Mouse (Mus musculus) liver, embryonic 14.5 days (tissue): ENCODE measurements at regions not wholly inside any gene's neighbourhood (a gene's known extent, or its start where the extent isn't known, plus 50 kb on each side); places are given as distances from the start of the nearest gene placed in this dataset.

Experiments used
- CTCF ChIP-seq: IDR thresholded peaks from 2 replicates; pipeline ENCODE4 v1.5.1; 2016; ENCODE audit warnings: antibody characterized with exemption, low read depth, control low read depth
- EP300 ChIP-seq: IDR thresholded peaks from 2 replicates; pipeline ENCODE4 v1.6.1; 2016; ENCODE audit warnings: antibody characterized with exemption, low read depth

DNA sequence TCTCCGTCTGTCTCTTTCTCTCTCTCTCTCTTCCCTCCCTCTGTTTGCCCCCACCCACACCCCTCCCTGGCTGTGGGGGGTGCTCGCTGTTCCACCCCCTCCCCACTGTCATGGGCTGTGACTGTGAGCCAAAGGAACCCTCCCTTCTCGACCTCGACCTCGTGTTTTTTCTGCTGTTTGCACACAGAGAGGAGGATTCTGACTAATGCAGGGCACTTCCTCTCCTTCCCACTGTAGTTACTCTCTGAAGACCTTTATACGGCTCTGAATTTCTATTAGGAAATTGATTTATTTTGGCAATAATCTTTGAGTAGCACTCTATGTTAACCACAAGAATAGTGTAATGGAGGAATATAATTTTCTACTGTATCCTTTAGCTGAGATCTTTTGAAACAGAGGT, 362.1 kb downstream of the Ajap1 start:
- no peak for TF ChIP-seq EP300
- TF ChIP-seq CTCF = no peak
